Mouse (Mus musculus): ENCODE data around the gene Tmem178. TPM values are rescaled to one million over a fixed set of nuclear protein-coding genes. Genes with fewer than 3 reads are reported as not detected.

Tmem178 gene
- polyA plus RNA-seq, 1 experiment from 2014 or later = 11.7 TPM

GRCm38 (mm10) chr17:80970716-80971115, 26.3 kb downstream of the Tmem178 start:
- 68% methylated on average over 10 of the region's 10 CpGs for WGBS
- no peaks in the 10 kb centered on the region for H3K36me3 ChIP-seq (ENCODE audit: control insufficient read depth, insufficient read depth, low read length)
- no peak overlapping the region for H3K4me2 ChIP-seq (replicated peaks; ENCODE audit: low read depth, low read length)
- no peaks in the 10 kb centered on the region for H3K9me3 ChIP-seq (ENCODE audit: control insufficient read depth, low read length)
- peaks cover 12% of the 10 kb centered on the region; the same call in 1 of the 2 replicates for H3K4me1 ChIP-seq (ENCODE audit: control insufficient read depth, insufficient read depth, low read length)
- H3K27me3 ChIP-seq (ENCODE audit: control insufficient read depth, insufficient read depth, low read length) = no peaks in the 10 kb centered on the region
- no peak overlapping the region for H3K27ac ChIP-seq (ENCODE audit: low read depth, low read length)
- no peak overlapping the region for H3K4me3 ChIP-seq (ENCODE audit: low read length)
- no peak overlapping the region for H3K9ac ChIP-seq (ENCODE audit: low read depth, low read length)
- no peak for ATAC-seq (ENCODE audit: low FRiP score, low TSS enrichment)

- ATAC-seq (ENCODE audit: low FRiP score, low TSS enrichment) = peak; percentile 28; the same call in 1 of the 2 replicates
- Histone ChIP-seq H3K9me3 (ENCODE audit: control insufficient read depth, low read length) (no peaks in the 10 kb centered on the region), H3K4me3 (ENCODE audit: low read length) (no peak overlapping the region), H3K27ac (ENCODE audit: low read depth, low read length) (peak overlapping the region; percentile 9; the same call in 1 of the 2 replicates), H3K4me1 (ENCODE audit: control insufficient read depth, insufficient read depth, low read length) (peaks cover 12% of the 10 kb centered on the region; the same call in 1 of the 2 replicates), H3K27me3 (ENCODE audit: control insufficient read depth, insufficient read depth, low read length) (no peaks in the 10 kb centered on the region), H3K4me2 (replicated peaks; ENCODE audit: low read depth, low read length) (no peak overlapping the region), H3K36me3 (ENCODE audit: control insufficient read depth, insufficient read depth, low read length) (no peaks in the 10 kb centered on the region), H3K9ac (ENCODE audit: low read depth, low read length) (no peak overlapping the region)
- 43% methylated on average over 7 of the region's 7 CpGs for WGBS
These were observed 28.5 kb downstream of the Tmem178 start for GRCm38 (mm10) chr17:80972891-80973290.

GRCm38 (mm10) chr17:80977245-80977644, 32.8 kb downstream of the Tmem178 start:
- Histone ChIP-seq H3K27me3 (ENCODE audit: control insufficient read depth, insufficient read depth, low read length) (no peaks in the 10 kb centered on the region), H3K36me3 (ENCODE audit: control insufficient read depth, insufficient read depth, low read length) (no peaks in the 10 kb centered on the region), H3K9me3 (ENCODE audit: control insufficient read depth, low read length) (no peaks in the 10 kb centered on the region), H3K27ac (ENCODE audit: low read depth, low read length) (no peak overlapping the region; the same call in 1 of the 2 replicates), H3K9ac (ENCODE audit: low read depth, low read length) (no peak overlapping the region), H3K4me3 (ENCODE audit: low read length) (no peak overlapping the region), H3K4me1 (ENCODE audit: control insufficient read depth, insufficient read depth, low read length) (no peaks in the 10 kb centered on the region), H3K4me2 (replicated peaks; ENCODE audit: low read depth, low read length) (no peak overlapping the region)
- 77% methylated on average over 5 of the region's 5 CpGs for WGBS
- ATAC-seq (ENCODE audit: low FRiP score, low TSS enrichment) = no peak

DNA sequence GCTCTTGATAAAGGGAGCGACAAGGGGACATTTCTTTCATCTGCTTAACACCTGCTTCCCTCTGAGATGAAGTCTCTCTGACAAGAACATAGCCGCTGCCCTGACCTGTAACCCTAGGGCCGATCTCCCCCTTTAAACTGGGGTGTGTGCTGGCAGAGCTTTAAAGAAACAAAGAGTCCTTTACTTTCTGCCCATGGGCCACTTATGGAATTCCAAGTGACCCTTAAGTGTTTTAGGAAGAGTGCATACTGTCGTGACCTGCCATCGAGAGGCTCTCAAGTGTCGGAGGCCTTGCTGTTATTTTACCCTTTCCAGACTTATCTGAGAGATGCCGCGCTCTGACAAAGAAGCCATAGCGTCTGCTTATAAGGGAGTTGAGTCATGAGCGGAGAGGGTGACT, 35.7 kb downstream of the Tmem178 start:
- no peak for ATAC-seq (ENCODE audit: low FRiP score, low TSS enrichment)
- no peak overlapping the region for H3K27ac ChIP-seq (ENCODE audit: low read depth, low read length)
- no peaks in the 10 kb centered on the region for H3K27me3 ChIP-seq (ENCODE audit: control insufficient read depth, insufficient read depth, low read length)
- 78% methylated on average over 10 of the region's 10 CpGs for WGBS
- H3K4me1 ChIP-seq (ENCODE audit: control insufficient read depth, insufficient read depth, low read length) = no peaks in the 10 kb centered on the region
- H3K36me3 ChIP-seq (ENCODE audit: control insufficient read depth, insufficient read depth, low read length) = no peaks in the 10 kb centered on the region
- no peak overlapping the region for H3K4me2 ChIP-seq (replicated peaks; ENCODE audit: low read depth, low read length)
- no peak overlapping the region for H3K4me3 ChIP-seq (ENCODE audit: low read length)
- no peak overlapping the region for H3K9ac ChIP-seq (ENCODE audit: low read depth, low read length)
- H3K9me3 ChIP-seq (ENCODE audit: control insufficient read depth, low read length) = no peaks in the 10 kb centered on the region

DNA sequence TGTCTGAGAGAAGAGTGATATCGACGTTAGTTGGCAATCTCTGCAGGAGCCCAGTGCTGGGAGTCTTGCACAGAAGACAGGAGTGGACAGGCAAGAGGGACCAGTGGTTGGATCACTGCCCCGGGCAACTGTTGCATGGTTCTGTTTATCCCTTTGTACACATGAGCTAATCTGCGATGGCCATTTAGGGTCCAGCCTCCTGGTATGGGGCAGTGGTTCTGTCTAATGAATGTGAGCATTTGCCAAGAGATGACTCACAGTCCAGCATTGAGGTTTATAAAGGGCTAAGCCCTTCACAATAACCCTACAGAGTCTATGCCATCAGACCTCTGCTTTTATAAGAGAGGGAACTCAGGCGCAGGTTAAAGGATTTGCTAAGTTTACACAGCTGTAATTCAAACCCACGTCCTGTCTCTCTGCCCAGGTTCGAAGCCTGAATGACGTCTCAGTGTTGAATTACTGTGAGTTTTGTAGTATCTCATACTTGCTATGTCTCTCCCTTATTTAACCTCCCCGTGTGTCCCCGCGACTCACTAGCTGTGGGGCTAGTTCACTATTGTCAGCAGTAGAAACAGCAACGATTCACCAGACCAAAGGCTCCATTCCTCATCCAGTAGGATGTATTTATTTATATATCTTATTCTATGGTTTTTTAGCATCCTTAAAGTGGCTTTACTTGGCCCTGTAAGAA, 37.4 kb downstream of the Tmem178 start:
- H3K9me3 ChIP-seq (ENCODE audit: control insufficient read depth, low read length) = no peaks in the 10 kb centered on the region
- no peaks in the 10 kb centered on the region for H3K27me3 ChIP-seq (ENCODE audit: control insufficient read depth, insufficient read depth, low read length)
- no peak overlapping the region for H3K4me2 ChIP-seq (replicated peaks; ENCODE audit: low read depth, low read length)
- no peak overlapping the region for H3K27ac ChIP-seq (ENCODE audit: low read depth, low read length)
- H3K4me1 ChIP-seq (ENCODE audit: control insufficient read depth, insufficient read depth, low read length) = no peaks in the 10 kb centered on the region
- H3K4me3 ChIP-seq (ENCODE audit: low read length) = no peak overlapping the region
- ATAC-seq (ENCODE audit: low FRiP score, low TSS enrichment) = peak; percentile 12; the same call in 1 of the 2 replicates
- no peaks in the 10 kb centered on the region for H3K36me3 ChIP-seq (ENCODE audit: control insufficient read depth, insufficient read depth, low read length)
- no peak overlapping the region for H3K9ac ChIP-seq (ENCODE audit: low read depth, low read length)
- 64% methylated on average over 12 of the region's 12 CpGs for WGBS

DNA sequence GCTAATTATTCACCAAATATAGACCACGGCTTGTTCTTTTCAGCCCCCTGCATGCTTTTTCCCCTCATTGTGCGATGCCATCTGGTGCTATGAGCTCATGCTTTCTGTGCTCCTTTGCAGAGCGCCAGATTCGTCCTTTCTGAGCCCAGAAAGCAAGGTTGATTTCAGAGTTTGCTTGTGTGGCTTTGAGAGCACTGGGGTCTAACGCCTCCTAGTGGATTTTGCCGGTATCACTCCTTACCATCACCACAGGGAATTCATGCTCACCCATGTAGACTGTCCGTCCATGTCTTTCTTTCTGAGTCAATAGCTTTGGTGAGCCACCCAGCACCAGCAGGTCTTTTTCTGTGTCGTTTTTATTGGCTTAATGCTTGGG, 38.0 kb downstream of the Tmem178 start:
- H3K4me1 ChIP-seq (ENCODE audit: control insufficient read depth, insufficient read depth, low read length) = no peaks in the 10 kb centered on the region
- peak; percentile 68; the same call in 1 of the 2 replicates for ATAC-seq (ENCODE audit: low FRiP score, low TSS enrichment)

GRCm38 (mm10) chr17:80982976-80983375, 38.5 kb downstream of the Tmem178 start:
- H3K9me3 ChIP-seq (ENCODE audit: control insufficient read depth, low read length) = no peaks in the 10 kb centered on the region
- no peak for ATAC-seq (ENCODE audit: low FRiP score, low TSS enrichment)
- no peaks in the 10 kb centered on the region for H3K36me3 ChIP-seq (ENCODE audit: control insufficient read depth, insufficient read depth, low read length)
- WGBS = 82% methylated on average over 10 of the region's 10 CpGs
- no peak overlapping the region for H3K9ac ChIP-seq (ENCODE audit: low read depth, low read length)
- H3K4me1 ChIP-seq (ENCODE audit: control insufficient read depth, insufficient read depth, low read length) = no peaks in the 10 kb centered on the region
- H3K27ac ChIP-seq (ENCODE audit: low read depth, low read length) = no peak overlapping the region
- H3K27me3 ChIP-seq (ENCODE audit: control insufficient read depth, insufficient read depth, low read length) = no peaks in the 10 kb centered on the region
- H3K4me2 ChIP-seq (replicated peaks; ENCODE audit: low read depth, low read length) = no peak overlapping the region
- H3K4me3 ChIP-seq (ENCODE audit: low read length) = no peak overlapping the region

More for the DNA sequence above, 38.0 kb downstream of the Tmem178 start:
- 10% methylated on average over 8 of the region's 8 CpGs for WGBS
- Histone ChIP-seq H3K27ac (ENCODE audit: low read depth, low read length) (no peak overlapping the region), H3K4me2 (replicated peaks; ENCODE audit: low read depth, low read length) (no peak overlapping the region), H3K4me3 (ENCODE audit: low read length) (no peak overlapping the region), H3K9ac (ENCODE audit: low read depth, low read length) (no peak overlapping the region), H3K9me3 (ENCODE audit: control insufficient read depth, low read length) (no peaks in the 10 kb centered on the region), H3K36me3 (ENCODE audit: control insufficient read depth, insufficient read depth, low read length) (no peaks in the 10 kb centered on the region), H3K27me3 (ENCODE audit: control insufficient read depth, insufficient read depth, low read length) (no peaks in the 10 kb centered on the region)

DNA sequence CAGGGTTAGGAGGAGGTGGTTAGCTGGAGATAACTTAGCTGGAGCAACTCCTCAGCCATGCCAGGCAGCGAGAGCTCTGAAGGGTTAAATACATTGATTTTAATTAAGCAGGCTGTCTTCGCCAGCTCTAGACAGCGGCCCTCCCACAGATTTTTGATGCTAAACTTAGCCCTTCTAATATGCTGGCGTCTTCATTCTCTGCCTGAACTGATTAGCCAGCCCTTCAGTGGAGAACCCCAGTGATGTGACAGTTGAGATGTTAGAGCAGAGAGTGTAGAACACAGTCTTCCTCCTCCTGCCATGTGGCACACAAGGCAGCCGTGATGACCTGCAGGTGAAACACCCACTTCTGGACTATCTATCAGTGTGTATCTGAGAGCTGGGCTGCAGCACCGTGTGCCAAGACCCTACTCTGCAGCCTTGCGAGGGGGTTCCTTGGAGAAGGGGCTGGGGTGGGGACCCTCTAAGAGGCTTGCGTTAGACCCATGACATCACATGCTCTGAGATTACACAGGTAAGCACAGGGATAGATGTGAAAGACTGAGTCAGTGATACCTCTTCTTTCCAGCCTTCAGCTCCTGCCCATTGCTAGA, 47.2 kb downstream of the Tmem178 start:
- no peak overlapping the region for H3K4me3 ChIP-seq (ENCODE audit: low read length)
- no peak for ATAC-seq (ENCODE audit: low FRiP score, low TSS enrichment)
- no peak overlapping the region for H3K27ac ChIP-seq (ENCODE audit: low read depth, low read length)
- H3K27me3 ChIP-seq (ENCODE audit: control insufficient read depth, insufficient read depth, low read length) = no peaks in the 10 kb centered on the region
- no peak overlapping the region for H3K9ac ChIP-seq (ENCODE audit: low read depth, low read length)
- no peaks in the 10 kb centered on the region for H3K36me3 ChIP-seq (ENCODE audit: control insufficient read depth, insufficient read depth, low read length)
- no peak overlapping the region for H3K4me2 ChIP-seq (replicated peaks; ENCODE audit: low read depth, low read length)
- no peaks in the 10 kb centered on the region for H3K9me3 ChIP-seq (ENCODE audit: control insufficient read depth, low read length)
- 59% methylated on average over 8 of the region's 8 CpGs for WGBS
- H3K4me1 ChIP-seq (ENCODE audit: control insufficient read depth, insufficient read depth, low read length) = no peaks in the 10 kb centered on the region

DNA sequence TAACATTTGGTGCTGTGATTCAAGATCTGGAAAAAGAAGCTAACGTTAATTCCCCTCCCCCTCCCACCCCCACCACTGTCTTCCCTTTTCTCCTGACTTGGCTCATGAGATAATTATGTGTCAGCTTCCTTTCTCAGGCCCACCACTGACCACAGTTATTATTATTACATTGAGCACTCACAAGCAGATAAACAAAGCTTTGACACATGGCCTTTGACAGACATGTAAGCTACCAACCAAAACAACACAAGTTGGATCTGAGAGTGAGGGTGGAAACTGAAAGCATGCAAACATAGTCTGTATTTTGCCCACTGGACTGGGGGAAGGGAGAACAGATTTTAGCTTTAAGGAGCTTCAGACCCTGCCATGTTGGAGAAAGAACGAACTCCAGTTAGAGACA, 52.8 kb downstream of the Tmem178 start:
- no peaks in the 10 kb centered on the region for H3K27me3 ChIP-seq (ENCODE audit: control insufficient read depth, insufficient read depth, low read length)
- WGBS = 72% methylated on average over 2 of the region's 2 CpGs
- no peaks in the 10 kb centered on the region for H3K9me3 ChIP-seq (ENCODE audit: control insufficient read depth, low read length)
- H3K9ac ChIP-seq (ENCODE audit: low read depth, low read length) = no peak overlapping the region
- H3K4me2 ChIP-seq (replicated peaks; ENCODE audit: low read depth, low read length) = no peak overlapping the region
- H3K36me3 ChIP-seq (ENCODE audit: control insufficient read depth, insufficient read depth, low read length) = no peaks in the 10 kb centered on the region
- no peak overlapping the region for H3K27ac ChIP-seq (ENCODE audit: low read depth, low read length)
- H3K4me1 ChIP-seq (ENCODE audit: control insufficient read depth, insufficient read depth, low read length) = no peaks in the 10 kb centered on the region
- ATAC-seq (ENCODE audit: low FRiP score, low TSS enrichment) = no peak
- no peak overlapping the region for H3K4me3 ChIP-seq (ENCODE audit: low read length)
